Mouse (Mus musculus) G1E (cell line): ENCODE results near the gene Lrtm1. TPM values are rescaled to one million over a fixed set of nuclear protein-coding genes. Genes with fewer than 3 reads are reported as not detected.

Experiments used
- ATAC-seq: 2 replicates; pipeline ENCODE4 v1.8.0; 2016; ENCODE audit warnings: mild to moderate bottlenecking; ENCODE audit not compliant: insufficient number of reproducible peaks, poor library complexity, low FRiP score, severe bottlenecking; ENCODE audit errors: extremely low read depth
- DNase-seq: peaks from one replicate; pipeline ENCODE4 v3.0.0; 2012; ENCODE audit warnings: low spot score
- H3K27me3 ChIP-seq: 2 replicates; pipeline ENCODE4 v1.6.1; 2012; ENCODE audit warnings: mild to moderate bottlenecking, low read length, inconsistent platforms; ENCODE audit not compliant: insufficient read depth
- H3K36me3 ChIP-seq: replicated peaks from 2 replicates; pipeline ENCODE3; 2012; ENCODE audit warnings: mild to moderate bottlenecking, inconsistent platforms
- H3K4me1 ChIP-seq: 2 replicates; pipeline ENCODE4 v1.6.1; 2012; ENCODE audit warnings: low read depth, low read length, inconsistent platforms, mixed read lengths; ENCODE audit not compliant: insufficient read depth
- H3K4me3 ChIP-seq: 2 replicates; pipeline ENCODE4 v1.5.1; 2012; ENCODE audit warnings: low read depth, mild to moderate bottlenecking, inconsistent platforms, low read length, moderate library complexity, mixed read lengths
- H3K9me3 ChIP-seq: replicated peaks from 2 replicates; pipeline ENCODE4 v1.6.1; 2012; ENCODE audit warnings: inconsistent platforms
- CTCF ChIP-seq: IDR thresholded peaks from 2 replicates; pipeline ENCODE4 v1.5.1; 2012; ENCODE audit warnings: low read depth, low read length, inconsistent platforms, mixed read lengths
- GATA1 ChIP-seq: IDR thresholded peaks from 2 replicates; pipeline ENCODE4 v1.6.1; 2012; ENCODE audit warnings: borderline replicate concordance, low read length, inconsistent platforms, mixed read lengths
- GATA2 ChIP-seq: IDR thresholded peaks from 2 replicates; pipeline ENCODE4 v1.6.1; 2012; ENCODE audit warnings: low read depth, low read length, inconsistent platforms, borderline replicate concordance
- POLR2AphosphoS5 ChIP-seq: IDR thresholded peaks from 2 replicates; pipeline ENCODE4 v1.6.1; 2012; ENCODE audit warnings: low read depth, low read length, inconsistent platforms; ENCODE audit not compliant: insufficient replicate concordance
- TAL1 ChIP-seq: conservative IDR thresholded peaks from 2 replicates; pipeline ENCODE4 v1.6.1; 2012; ENCODE audit warnings: low read depth, low read length, inconsistent platforms, mixed read lengths
- polyA plus RNA-seq: library from polyadenylated mRNA; stranded (reverse); fragments of >175 nt; gene quantifications from 2 replicates; pipeline ENCODE4 v1.2.3, GENCODE M21; 2012
- total RNA-seq, 2 experiments: library from RNA; stranded (forward) in 1 of 2; stranded (reverse) in 1 of 2; fragments of 200-1000 nt in 1 of 2; fragments of >200 nt in 1 of 2; fragmentation: Nextera tagmentation in 1 of 2; gene quantifications; 2 replicates each; pipeline ENCODE4 v1.2.3; 2014 to 2017

Gene Lrtm1
- total and polyA plus RNA-seq, 3 experiments: 0.16 TPM; not detected in 2

- Histone ChIP-seq H3K36me3 (no peaks in the 10 kb centered on the region), H3K4me1 (no peaks in the 10 kb centered on the region), H3K27me3 (no peaks in the 10 kb centered on the region), H3K4me3 (no peak overlapping the region), H3K9me3 (peaks cover 24% of the 10 kb centered on the region)
- TF ChIP-seq GATA2: no peak
- no peak for TF ChIP-seq GATA1
- TF ChIP-seq CTCF: no peak
- no peak for TF ChIP-seq TAL1
- no peak for TF ChIP-seq POLR2AphosphoS5
- no peak for ATAC-seq
- DNase-seq: no peak
These were observed 62.6 kb downstream of the Lrtm1 start for GRCm38 (mm10) chr14:29080630-29081029.

GRCm38 (mm10) chr14:29082171-29082570 is 64.2 kb downstream of the Lrtm1 start:
- Histone ChIP-seq H3K4me3 (no peak overlapping the region), H3K36me3 (no peaks in the 10 kb centered on the region), H3K27me3 (no peaks in the 10 kb centered on the region), H3K4me1 (no peaks in the 10 kb centered on the region), H3K9me3 (peaks cover 22% of the 10 kb centered on the region)
- ATAC-seq (no peak), DNase-seq (no peak)
- TF ChIP-seq CTCF (no peak), GATA1 (no peak), POLR2AphosphoS5 (no peak), GATA2 (no peak), TAL1 (no peak)
